Mouse (Mus musculus): ENCODE results near the gene Plod1.
"Not testable (repeated sequence)": the region's sequence is repeated elsewhere in the genome, so short reads cannot be mapped to it uniquely, and the experiment has no call there.

Plod1 gene

GRCm38 (mm10) chr4:147895815-147896330, 40.7 kb downstream of the Plod1 start:
- no peak for DNase-seq (ENCODE audit: low spot score in 2 of 2)

- no peak for DNase-seq (ENCODE audit: low spot score in 2 of 2)
These were observed 46.2 kb downstream of the Plod1 start for GRCm38 (mm10) chr4:147890341-147890740.

- DNase-seq (ENCODE audit: low spot score in 2 of 2) = no peak
These were observed 48.3 kb downstream of the Plod1 start for GRCm38 (mm10) chr4:147888237-147888636.

- no peak for DNase-seq (ENCODE audit: low spot score in 2 of 2)
These were observed 49.3 kb downstream of the Plod1 start for GRCm38 (mm10) chr4:147887277-147887676.

- DNase-seq (ENCODE audit: low spot score in 2 of 2) = no peak
These were observed 50.4 kb downstream of the Plod1 start for GRCm38 (mm10) chr4:147886158-147886557.

GRCm38 (mm10) chr4:147884138-147884537, 52.4 kb downstream of the Plod1 start:
- no peak for DNase-seq (ENCODE audit: low spot score in 2 of 2)

GRCm38 (mm10) chr4:147883041-147883440, 53.5 kb downstream of the Plod1 start:
- no peak for DNase-seq (ENCODE audit: low spot score in 2 of 2)

GRCm38 (mm10) chr4:147881792-147882191, 54.8 kb downstream of the Plod1 start:
- peak in 1 of 2 experiments; percentile 54 for DNase-seq (ENCODE audit: low spot score in 2 of 2)

GRCm38 (mm10) chr4:147879865-147880264, 56.7 kb downstream of the Plod1 start:
- no peak for DNase-seq (ENCODE audit: low spot score in 2 of 2)

GRCm38 (mm10) chr4:147879456-147879855, 57.1 kb downstream of the Plod1 start:
- peak in 1 of 2 experiments; percentile 56 for DNase-seq (ENCODE audit: low spot score in 2 of 2)

GRCm38 (mm10) chr4:147878537-147878936, 58.0 kb downstream of the Plod1 start:
- peak in 1 of 2 experiments; percentile 58 for DNase-seq (ENCODE audit: low spot score in 2 of 2)

- no peak for DNase-seq (ENCODE audit: low spot score in 2 of 2)
These were observed 60.6 kb downstream of the Plod1 start for GRCm38 (mm10) chr4:147875852-147876575.

- peak in 1 of 2 experiments; percentile 60 for DNase-seq (ENCODE audit: low spot score in 2 of 2)
These were observed 67.3 kb downstream of the Plod1 start for GRCm38 (mm10) chr4:147869238-147869637.

GRCm38 (mm10) chr4:147868450-147869031, 68.0 kb downstream of the Plod1 start, which contains the start of the genes Miip and Fv1:
TSS of gene Miip (minus strand) at chr4:147868816.
TSS of gene Fv1 (plus strand) at chr4:147868979.
- DNase-seq (ENCODE audit: low spot score in 2 of 2) = peak; percentile 94

GRCm38 (mm10) chr4:147867563-147868449, 68.8 kb downstream of the Plod1 start:
- no peak for DNase-seq (ENCODE audit: low spot score in 2 of 2)

GRCm38 (mm10) chr4:147866793-147867192, 69.8 kb downstream of the Plod1 start:
- DNase-seq (ENCODE audit: low spot score in 2 of 2) = not testable (repeated sequence)

GRCm38 (mm10) chr4:147866056-147866455, 70.5 kb downstream of the Plod1 start:
- DNase-seq (ENCODE audit: low spot score in 2 of 2) = no peak

- no peak for DNase-seq (ENCODE audit: low spot score in 2 of 2)
These were observed 70.9 kb downstream of the Plod1 start for GRCm38 (mm10) chr4:147865651-147866050.

GRCm38 (mm10) chr4:147862051-147862450, 74.5 kb downstream of the Plod1 start:
- DNase-seq (ENCODE audit: low spot score in 2 of 2) = no peak
